Mouse (Mus musculus): ENCODE measurements around the gene Auts2. TPM values are rescaled to one million over a fixed set of nuclear protein-coding genes. Genes with fewer than 3 reads are reported as not detected.

The Auts2 gene
- total RNA-seq, 2 experiments from 2014 or later: 100 to 137 TPM

DNA sequence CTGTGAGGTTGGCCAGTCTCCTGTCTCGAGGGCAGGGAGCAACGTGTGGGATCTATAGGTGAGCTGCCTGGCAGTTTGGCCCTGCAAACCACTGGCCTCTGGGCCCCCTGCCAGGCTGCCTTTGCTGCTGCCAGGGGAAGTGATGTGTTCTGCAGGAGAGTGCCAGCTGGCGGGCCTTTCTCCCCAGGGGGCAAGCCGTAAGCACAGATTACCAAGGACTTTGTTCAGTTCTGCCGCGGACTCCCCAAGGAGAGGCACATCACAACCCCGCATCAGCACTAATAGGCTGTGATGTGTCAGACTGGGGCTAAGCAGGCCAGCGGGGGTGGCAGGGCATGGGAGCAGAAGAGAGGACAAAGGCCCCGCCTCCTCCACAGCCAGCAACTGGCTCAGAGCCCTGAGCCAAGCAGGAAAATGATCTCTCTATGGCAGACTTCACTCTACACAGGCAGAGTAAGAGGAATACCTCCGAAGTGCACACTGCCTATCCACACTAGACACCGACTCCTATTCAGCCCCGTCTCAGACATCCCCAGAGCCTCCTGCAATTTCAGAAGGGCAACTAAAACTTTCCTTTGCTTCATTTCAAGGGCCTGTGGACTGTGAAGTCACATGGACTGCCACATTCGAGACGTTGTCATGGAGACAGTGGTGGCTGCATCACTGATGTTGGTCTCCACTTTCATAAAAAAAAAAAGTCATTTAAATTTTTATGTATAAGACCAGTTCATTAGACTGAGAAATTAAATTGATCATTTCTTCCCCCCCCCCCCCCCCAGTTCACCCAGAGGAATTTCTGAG lies 942.6 kb downstream of the Auts2 start:
- intact Hi-C loops (cut with DNase I): no loop called here
- DNase-seq (ENCODE audit: low spot score in 2 of 2): peak; percentile 32 to 50

DNA sequence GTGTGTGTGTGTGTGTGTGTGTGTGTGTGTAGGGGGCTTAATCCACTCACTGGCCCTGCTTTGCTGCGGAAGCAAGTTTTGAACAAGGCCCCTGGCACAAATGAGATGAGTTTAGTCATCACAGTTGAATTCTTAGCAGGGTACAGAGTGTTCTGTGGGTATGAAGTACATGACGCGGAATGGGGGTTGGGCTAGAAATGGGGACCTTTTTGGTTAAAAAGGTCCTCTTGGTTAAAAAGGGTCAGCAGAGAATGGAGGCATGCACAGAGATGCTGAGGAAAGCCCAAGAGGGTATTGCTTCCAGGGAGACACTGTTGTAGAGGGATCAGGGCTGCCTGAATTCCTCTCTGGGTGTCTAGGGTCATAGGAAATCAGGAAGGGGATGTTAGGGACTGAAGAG lies 945.6 kb downstream of the Auts2 start:
- intact Hi-C loops (cut with DNase I): no loop called here
- DNase-seq (ENCODE audit: low spot score in 2 of 2): no peak

DNA sequence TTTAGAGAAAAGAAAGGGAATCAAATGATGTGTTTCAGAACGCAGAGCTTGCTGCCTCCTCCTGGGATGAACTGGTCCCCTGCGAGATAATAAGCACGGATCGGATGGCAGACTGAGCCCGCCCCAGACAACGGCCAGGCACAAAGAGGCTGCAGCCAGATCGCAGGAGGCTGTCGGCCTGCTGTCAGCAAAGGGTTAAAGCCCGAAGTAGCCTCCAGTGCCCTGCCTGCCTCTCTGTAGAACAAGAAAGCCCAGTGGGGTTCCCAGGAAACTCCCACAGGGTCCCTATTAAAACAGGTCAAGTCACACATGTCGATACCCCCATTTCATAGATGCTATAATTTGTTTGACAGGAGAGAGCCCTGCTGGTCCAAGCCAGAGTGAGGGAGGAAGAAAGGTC lies 946.6 kb downstream of the Auts2 start:
- DNase-seq (ENCODE audit: low spot score in 2 of 2): no peak
- intact Hi-C loops (cut with DNase I): no loop called here

DNA sequence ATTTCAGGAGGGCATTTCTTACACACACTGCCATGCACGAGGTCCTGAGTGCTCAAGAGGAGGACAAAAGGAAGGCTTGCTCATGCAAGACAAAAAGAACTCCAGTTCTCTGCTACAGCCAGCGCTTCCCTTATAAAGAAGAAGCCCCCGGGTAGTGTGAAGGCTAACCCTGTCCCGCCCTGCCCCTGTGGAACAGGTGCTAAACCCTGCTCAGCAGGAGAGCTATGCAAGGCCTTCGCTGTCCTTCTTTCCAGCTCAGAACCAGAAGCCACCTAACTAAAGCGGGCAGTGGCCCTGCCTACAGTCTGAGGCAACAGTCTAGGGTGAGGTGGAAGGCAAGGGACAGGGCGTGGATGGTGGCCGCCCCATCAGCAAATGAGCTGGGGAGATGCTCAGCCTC lies 947.4 kb downstream of the Auts2 start:
- intact Hi-C loops (cut with DNase I): no loop called here

DNA sequence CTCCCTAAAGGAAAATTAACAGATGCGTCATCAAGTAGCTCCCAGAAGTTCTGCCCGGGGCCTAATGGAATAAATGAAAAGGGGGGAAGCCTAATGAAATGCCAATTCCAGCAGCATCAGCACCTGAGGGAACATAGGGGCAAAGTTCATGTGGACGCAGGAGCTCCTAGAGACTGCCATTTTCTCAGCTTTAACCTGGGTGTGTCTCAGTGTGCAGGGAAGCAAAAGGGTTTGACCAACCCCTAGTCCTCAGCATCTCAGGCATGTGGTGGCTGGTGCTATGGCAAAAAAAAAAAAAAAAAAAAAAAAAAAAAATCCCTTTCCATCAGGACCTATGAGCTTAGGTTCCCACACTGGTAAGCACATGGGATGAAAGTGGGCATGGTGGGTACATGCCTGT lies 948.5 kb downstream of the Auts2 start:
- intact Hi-C loops (cut with DNase I): no loop called here
- no peak for DNase-seq (ENCODE audit: low spot score in 2 of 2)

More for the DNA sequence above, 947.4 kb downstream of the Auts2 start:
- no peak for DNase-seq (ENCODE audit: low spot score in 2 of 2)

DNA sequence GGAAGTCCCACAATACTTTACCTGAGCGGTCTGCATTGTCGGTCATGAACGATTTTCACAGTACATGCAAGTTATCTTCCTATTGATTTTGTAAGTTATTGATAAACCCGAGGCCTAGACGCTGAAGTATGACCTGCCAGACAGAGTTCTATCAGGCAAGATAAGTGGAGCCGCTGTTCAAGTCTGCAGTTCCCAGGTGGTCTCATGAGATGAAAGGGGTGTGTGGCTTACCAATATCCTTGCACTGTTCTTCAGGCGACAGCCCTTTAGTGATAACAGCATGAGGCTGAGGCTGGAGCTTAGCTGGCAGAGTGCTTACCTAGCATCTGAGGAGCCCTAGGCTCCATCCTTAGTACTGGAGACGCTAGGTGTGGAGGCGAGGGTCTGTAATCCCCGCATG lies 949.9 kb downstream of the Auts2 start:
- intact Hi-C loops (cut with DNase I): no loop called here
- no peak for DNase-seq (ENCODE audit: low spot score in 2 of 2)

DNA sequence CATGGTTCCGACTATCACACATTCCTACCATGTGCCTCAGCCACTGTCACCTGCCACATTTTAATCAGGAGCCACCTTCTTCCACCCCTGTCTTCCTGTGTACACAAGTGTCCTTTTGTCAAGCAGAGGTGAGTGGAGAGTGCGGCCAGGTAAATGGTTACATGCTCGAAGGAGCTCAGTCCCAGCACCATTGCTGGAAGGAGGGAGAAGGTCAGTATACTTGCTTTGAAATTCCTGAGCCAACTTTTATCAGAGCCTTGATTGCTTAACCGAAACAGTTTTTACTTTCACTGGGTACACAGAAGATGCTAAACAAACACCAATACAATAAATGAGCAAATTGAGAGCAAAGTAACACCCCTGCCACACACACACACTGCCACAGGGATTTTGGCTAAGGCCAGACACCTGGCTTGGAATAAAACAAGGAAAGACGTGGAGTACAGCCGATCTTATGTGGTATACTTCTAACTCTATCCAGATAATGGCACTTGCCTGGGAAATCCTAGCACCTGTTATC lies 953.1 kb downstream of the Auts2 start:
- no peak for DNase-seq (ENCODE audit: low spot score in 2 of 2)
- intact Hi-C loops (cut with DNase I): no loop called here

DNA sequence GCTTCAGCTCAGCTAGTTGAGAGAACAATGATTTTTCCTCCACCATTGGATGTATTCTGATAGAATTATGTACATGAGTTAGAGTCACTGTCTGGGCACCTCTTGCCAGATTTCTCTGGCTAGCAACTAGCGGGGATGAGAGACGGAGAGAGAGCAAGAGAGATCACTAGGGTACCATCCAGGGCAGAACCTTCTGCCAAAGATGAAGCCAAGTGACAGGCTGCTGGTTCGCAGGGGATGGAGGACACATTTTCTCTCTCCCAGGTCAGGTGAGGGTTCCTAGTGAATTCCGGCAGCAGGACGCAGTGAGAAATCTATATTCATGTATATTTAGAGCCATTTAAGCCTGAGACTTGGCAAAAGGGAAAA lies 956.8 kb downstream of the Auts2 start:
- intact Hi-C loops (cut with DNase I): no loop called here
- DNase-seq (ENCODE audit: low spot score in 2 of 2): no peak

DNA sequence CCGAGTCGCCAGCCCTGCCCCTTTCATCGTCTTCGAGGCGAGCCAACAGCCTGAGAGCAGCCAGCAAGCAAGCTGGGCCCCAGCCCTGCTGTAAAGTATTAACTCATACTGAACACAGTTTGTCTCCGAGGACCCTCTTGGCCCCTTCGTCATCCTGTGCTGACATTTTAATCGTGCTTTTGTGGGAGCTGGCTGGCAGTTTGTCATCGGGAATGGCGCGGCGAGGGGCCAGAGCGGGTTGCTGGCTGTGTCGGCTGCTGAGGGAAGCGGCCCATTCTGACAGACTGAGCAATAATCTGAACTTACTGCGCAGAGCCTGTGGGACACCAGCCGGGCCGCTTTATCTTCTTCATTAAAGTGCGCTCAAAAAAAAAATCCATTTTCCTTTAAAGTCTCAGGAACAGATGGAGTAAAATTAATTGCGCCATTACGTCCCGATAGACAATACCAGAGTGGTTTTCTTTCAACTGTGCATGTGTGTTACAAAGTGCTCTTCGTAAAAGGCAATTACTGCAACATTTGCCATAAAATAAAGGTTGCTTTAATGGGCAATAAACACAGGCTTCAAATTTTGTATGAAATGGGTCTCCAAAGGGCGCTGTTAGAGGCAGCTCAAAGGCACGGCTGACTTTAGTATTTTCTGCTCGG lies 957.3 kb downstream of the Auts2 start:
- no peak for DNase-seq (ENCODE audit: low spot score in 2 of 2)
- intact Hi-C loops (cut with DNase I): no loop called here

DNA sequence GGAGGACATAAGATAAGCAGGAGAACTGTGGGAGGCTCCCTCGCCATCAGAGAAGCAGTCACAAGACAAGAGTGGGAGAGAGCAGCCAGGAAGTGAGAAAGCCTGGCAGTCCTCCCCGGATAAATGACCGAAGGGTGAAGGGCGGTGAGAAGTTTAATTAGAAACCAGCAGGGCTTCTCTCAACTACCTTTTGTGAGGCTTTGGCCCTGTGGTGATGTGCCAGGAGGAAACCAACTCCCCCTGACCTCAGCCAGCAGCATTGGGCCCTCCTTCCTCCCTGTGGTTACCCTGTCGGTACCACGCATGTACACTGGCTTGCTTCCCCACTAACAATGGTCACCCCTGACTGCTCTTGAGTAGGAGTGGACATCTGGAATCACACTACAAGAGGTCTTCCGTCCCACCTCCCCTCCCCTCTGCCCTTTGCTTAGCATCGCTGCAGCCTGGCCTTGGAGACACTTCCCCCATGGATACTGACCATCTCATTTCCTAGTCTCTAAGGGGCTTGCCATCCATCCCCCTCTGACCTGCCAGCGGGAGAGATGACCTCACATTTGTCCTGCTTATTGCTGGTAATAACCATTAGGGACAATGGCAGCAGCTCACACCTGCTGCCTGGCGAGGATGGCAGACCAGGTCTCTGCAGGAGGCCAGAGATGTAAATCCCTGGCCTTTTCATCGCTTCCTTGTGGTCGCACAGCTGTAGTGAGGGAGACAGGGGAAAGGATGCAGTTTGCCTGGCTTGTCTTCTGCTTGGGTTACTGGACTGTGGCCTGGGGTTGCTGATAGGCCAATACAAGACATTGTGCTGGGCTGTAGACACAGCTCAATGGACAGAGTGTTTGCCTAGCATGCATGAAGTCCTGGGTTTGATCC lies 958.6 kb downstream of the Auts2 start:
- no peak for DNase-seq (ENCODE audit: low spot score in 2 of 2)
- intact Hi-C loops (cut with DNase I): no loop called here

DNA sequence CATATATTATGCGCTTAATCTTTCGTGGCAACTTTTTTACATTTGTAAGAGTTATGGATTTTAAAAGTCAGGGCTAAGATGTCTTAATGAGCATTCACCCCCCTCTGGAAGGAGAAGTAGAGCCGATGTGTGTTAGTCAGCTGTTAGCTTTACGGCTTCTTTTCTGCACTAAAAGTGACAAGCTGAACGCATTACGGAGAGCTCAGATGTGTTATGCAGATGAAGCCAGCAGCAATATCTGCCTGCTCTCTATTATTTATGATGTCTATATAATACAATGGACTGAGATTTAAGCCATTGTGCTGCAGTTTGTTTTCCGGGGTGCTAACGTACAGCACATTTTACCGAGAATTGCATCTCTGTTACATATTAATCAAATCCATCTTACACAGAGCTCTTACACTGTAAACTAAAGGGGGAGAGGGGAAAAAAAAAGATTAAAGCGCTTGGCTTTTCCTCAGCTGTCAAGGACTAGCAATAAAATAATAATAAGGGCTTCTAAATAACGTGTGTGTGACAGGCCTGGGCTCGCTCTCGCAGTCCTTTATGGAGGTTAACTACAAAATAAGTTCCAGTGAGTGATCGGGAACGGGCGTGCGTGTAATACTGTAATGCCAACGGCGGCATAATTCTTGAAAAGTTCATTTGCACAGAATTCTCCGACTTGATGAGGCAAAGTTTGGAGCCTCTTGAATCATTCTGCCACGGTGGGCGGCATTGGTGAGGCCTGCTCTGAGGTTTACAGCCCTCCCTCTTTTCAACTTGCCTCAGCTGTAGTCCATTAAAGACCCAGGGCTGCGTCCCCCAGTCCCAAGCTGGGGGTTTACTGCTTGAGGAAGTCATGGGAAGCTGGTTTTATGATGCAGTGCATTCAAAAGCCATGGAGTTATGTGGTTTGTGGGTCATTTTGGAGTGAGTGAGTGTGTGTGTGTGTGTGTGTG lies 961.8 kb downstream of the Auts2 start:
- no peak for DNase-seq (ENCODE audit: low spot score in 2 of 2)
- intact Hi-C loops (cut with DNase I): no loop called here

DNA sequence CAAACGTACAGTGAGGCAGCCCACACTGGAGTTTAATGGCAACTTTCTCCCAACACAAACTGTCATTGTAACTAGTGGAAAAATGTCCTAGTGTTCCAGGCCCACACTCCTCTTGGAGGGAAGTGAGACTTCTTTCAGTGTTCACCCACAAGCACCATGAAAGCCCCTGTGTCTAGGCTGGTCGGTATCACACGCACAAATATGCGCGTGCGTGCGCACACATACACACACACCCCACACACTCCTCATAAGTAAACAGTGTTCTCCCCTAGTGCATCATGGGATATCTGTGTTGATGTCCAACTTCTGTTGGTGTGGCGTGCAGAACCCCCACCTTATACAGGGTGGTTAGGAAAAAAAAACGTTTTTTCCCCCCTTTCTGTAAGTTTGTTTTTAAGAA lies 964.4 kb downstream of the Auts2 start:
- intact Hi-C loops (cut with DNase I): no loop called here
- no peak for DNase-seq (ENCODE audit: low spot score in 2 of 2)

DNA sequence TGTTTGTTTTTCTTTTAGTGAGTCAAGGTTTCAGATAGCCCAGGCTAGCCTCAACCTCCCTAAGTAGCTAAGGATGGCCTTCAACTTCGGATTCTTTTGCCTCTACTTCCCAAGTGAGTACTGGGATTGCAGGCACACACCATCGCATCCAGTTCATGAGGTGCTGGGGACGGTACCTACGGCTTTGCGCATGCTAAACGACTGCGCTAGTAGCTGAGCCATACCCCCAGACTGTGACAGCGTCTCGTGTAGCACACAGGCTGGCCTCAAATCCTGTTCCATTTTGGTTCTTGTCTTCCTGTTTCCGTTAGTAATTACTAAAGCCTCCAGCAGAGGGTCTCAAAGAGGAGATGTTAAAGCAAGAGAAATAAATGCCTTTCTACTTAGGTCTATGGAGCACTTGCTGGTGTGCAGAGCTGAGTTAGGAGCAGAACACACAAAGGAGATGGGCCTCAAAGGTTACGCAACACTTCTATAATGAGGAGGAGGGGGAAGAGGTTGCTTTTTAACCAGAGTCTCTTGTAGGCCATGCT lies 967.3 kb downstream of the Auts2 start:
- intact Hi-C loops (cut with DNase I): no loop called here
- DNase-seq (ENCODE audit: low spot score in 2 of 2): no peak

DNA sequence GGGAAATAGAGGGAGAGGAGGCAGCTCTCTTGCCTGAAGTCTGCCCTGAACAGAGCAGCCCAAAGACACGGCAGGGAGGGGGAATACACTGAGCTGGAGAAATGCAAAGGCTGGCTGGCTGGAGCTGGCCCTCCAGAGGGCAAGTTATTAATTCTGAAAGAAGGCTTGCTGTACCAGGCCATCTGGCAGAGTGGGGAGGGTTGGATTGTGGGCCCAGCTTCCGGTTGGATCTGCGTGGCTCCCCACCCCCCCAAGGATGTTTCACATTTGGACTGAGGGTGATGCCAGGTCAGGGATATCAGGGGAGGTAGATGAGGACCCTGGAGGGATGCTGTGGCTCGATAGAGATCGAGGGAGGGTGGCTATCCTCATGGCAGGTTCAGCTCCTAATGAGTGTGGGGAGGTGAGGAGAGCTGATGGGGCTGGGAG lies 968.0 kb downstream of the Auts2 start:
- intact Hi-C loops (cut with DNase I): no loop called here

DNA sequence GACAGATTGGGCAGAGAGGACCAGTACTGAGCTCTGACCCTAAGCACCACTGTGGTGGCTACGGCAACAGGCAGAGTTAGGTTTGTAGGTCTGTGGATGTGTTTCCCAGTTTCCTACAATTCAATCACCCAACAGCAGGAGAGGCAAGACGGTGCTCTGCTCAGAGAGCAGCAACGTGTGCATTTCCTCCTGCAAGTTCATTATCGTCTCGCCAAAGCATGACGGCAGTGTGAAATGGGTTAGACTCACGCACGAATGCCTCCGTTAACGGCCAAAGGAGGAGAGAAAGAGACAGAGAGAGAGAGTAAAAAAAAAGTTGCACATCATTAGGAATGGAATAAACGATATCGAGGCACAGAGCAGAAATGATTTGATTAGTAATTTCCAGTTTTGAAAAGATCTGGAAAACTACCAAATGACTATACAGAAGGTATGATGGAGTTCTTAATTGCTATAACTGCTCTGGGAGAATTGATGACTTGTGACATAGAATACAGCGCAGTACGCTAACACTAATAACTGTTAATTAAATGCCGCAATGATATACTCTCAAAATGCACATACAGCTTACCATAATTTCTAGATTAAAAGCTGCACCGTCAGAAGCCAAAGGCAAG lies 968.6 kb downstream of the Auts2 start:
- DNase-seq (ENCODE audit: low spot score in 2 of 2): no peak
- intact Hi-C loops (cut with DNase I): no loop called here

More for the DNA sequence above, 968.0 kb downstream of the Auts2 start:
- DNase-seq (ENCODE audit: low spot score in 2 of 2): no peak

DNA sequence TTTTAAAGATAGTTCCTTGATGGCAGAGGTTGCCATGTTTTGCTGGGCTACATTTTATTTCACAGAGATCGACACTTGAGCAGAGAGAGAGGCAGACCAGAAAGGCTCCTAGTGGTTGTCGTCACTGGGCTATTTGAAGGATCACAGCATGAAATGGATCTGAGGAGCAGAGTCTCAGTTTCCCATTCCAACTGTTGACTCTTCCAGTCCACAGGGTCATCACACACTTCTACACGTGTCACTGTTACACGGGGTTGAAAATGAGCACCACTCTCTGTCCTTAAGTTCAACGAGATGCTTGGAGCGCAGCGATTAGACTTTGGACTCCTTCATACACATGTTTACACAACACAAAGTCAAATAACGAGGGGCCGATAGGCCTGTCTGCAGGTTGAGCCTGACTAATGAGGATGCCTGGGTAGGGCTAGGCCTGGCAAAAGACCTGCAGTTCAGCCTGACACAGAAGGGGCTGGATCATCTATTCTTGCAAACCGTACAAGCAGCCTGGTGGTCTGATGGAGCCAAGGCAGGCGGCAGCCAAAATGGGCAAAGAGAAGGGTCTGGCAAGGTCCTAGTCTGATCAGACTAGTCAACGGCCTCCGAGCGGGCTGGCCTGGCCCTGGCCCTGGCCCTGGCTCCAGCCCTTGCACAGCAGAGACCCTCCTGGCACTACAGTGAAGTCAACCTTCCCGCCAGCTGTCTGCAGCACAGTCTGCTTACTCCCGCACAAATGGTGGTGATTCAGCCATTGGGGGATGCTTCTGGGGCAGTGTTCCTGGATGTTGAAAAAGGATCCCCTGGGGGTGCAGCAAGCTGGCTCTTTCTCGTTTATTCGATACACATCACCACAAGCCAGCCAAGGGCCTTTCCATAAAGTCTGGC lies 969.6 kb downstream of the Auts2 start:
- intact Hi-C loops (cut with DNase I): no loop called here
- DNase-seq (ENCODE audit: low spot score in 2 of 2): peak in 1 of 2 experiments; percentile 10

DNA sequence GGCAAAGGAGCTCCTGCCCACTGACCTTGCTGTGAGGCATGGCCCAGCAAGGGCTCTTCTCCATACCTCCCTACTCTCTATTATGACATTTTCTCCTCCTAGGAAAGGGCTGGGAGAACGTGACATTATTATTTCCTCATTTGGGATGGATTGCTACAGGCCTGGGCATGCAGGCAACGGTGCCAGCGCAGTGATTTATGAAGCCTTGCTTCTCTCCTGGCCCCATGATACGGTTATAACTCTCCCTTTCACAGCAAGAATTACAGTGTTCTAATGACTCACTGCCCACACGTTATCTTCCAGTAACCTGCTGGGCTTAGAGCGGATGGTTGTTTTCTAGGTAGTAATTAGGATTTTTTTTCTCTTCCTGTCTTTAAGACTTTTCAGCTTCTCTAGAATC lies 977.1 kb downstream of the Auts2 start:
- intact Hi-C loops (cut with DNase I): no loop called here
- no peak for DNase-seq (ENCODE audit: low spot score in 2 of 2)
